In the genomic region with DNA sequence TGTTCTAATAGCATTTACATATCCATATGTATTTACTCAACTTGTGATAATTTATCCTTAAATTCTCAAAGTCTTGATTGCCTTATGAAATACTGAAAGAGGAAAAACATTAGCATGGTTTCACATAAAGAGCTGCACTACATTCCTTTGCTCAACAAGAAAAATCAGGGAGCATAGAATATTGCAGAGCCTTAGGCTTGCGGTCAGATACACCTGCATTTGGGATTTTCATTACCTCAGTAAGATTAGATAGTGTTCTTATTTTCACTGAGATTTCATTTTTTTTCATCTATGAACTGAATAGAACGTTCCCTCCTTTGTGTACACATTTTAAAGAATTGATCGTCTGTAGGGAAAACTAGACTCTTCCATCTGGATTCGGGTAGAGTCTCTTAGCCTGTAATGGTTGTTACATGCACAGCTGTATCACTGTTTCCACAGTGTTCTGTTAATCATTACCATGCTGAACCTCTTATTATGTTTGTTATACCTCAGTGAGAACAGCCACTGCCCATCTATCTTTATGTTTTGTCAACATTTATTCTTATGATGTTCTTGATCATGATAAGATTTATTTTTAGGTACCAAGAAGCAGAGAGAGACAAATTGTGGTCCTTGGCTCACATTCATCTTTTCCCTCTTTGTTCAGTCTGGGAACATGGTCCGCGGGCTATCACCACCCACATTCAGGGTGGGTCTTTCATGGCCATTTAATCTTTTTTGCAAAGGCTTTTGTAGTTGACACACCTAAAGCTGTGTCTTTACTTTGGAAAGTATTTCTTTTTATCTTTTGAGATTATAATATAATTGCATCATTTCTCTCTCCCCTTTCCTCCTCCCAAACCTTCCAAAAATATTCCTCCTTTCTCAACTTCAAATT, we compare ENCODE assay signal across 13 mouse cellular contexts.
"Had no signal": no experiment of that assay in that cellular context is flagged by ENCODE, and none has a peak within 500 bp of the region (broad histone marks: within the 10 kb centered on the region; RNA-seq: fewer than 3 reads in every experiment).

No protein-coding gene starts in this region.

- H3K4me2 ChIP-seq: liver, embryonic 13.5 days; midbrain, embryonic 11.5 days had no signal

- H3K27me3 ChIP-seq: liver, embryonic 13.5 days had no signal

- H3K27ac ChIP-seq: layer of hippocampus, adult 2 months; liver, embryonic 13.5 days had no signal

- H3K4me1 ChIP-seq: liver, embryonic 13.5 days had no signal

- H3K4me3 ChIP-seq: layer of hippocampus, adult 2 months; liver, embryonic 13.5 days had no signal

- H3K9me3 ChIP-seq: liver, embryonic 13.5 days had no signal

- H3K9ac ChIP-seq: liver, embryonic 13.5 days had no signal

- DNase-seq: kidney, postnatal 25 days; layer of hippocampus, adult 9-11 months; liver, embryonic 13.5 days; lung, adult 2 months; lung, postnatal 14 days; lung, postnatal 4 days; midbrain, embryonic 14.5 days; right cerebral cortex, adult 18-20 months; right cerebral cortex, postnatal 14 days; right cerebral cortex, postnatal 4 days; thymus, postnatal 36 days had no signal

- H3K36me3 ChIP-seq: liver, embryonic 13.5 days had no signal
